Mouse (Mus musculus) frontal cortex, postnatal 14 days (tissue): ENCODE data around the gene Podnl1.

Source experiments
- DNase-seq, 2 experiments: peaks; one replicate each; pipeline ENCODE4 v3.0.0; 2022; ENCODE audit warnings: low spot score in 2 of 2

Gene Podnl1

GRCm38 (mm10) chr8:84125656-84126055 is at the start of gene Podnl1:
Gene Podnl1, plus strand, starts transcription at chr8:84125989.
- DNase-seq = no peak

GRCm38 (mm10) chr8:84076412-84076811 is 49.4 kb upstream of the Podnl1 start:
- DNase-seq = no peak

DNA sequence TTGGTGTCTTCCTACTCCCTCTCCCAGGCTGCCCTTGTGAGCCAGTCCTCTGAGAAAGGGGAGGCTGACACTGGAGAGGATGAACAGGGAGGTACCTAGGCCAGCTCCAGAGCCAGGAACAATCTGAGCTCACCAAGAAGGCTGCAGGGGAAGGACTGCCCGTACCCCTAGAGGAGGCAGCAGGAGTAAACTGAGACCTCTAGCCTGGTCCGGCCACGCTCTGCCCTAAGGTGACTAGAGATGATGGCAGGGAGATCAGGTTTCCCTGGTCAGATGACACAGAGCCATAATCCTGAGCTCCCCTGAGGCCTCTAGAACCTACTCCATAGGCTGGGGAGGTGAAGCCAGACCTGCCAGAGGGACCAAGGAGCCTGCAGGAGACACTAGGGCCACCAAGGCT is 48.9 kb upstream of the Podnl1 start:
- no peak for DNase-seq

DNA sequence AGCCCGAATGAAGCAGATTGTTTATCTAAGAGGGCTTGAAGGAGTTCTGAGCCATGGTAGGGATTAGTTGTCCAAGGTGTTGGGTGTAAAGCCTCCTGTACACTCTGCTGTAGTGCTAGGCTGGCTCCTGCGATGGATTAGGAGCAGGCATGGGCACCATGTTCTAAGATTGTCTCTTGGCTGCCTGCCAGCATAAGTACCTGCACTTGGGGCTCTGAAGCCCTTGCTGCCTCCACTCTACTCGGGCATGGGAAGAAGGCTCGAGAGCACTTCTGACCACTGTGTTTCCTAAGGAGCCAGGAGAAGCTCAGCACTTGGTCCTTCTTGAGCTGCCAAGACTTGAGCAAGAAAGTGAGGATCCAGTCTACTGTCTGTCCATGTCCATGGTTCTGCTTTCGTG is 46.6 kb upstream of the Podnl1 start:
- DNase-seq = no peak

GRCm38 (mm10) chr8:84083829-84084241 is 42.0 kb upstream of the Podnl1 start:
- no peak for DNase-seq

- no peak for DNase-seq
Observed at GRCm38 (mm10) chr8:84084341-84085115, 41.3 kb upstream of the Podnl1 start.

GRCm38 (mm10) chr8:84087156-84087555 is 38.6 kb upstream of the Podnl1 start:
- no peak for DNase-seq

DNA sequence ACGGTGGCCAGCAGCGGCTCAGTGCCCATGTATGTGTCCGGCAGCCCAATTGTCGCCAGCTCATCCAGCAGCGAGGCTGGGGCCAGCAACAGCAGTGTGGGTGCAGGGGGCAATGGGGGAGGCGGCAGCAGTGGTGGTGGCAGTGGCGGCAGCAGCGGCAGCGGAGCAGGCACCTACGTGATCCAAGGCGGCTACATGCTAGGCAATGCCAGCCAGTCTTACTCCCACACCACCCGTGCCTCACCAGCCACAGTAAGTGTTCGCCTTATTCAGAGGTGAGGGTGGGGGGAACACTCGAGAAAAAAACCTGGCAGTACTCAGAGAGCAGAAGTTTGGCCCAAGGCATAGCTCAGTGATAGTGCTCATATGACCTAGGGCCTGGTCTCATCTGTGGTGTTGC is 38.0 kb upstream of the Podnl1 start:
- no peak for DNase-seq

DNA sequence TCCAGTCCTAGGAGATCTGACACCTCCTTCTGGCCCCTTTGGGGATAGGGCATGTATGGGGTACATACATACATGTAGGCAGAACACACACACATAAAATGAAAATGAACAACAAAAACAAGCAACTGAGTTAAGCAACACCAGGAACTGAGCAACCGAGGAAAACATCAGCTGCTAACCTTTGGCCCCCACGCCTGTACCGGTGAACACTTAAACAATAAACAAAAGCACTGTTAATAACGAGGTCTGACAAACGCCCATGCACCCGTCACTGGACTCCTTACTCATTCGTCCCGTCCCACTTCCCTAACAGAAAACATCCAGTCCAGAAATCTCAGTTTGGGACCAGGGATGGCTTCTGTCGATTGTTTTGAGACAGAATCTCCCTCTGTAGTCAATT is 36.5 kb upstream of the Podnl1 start:
- DNase-seq = no peak

DNA sequence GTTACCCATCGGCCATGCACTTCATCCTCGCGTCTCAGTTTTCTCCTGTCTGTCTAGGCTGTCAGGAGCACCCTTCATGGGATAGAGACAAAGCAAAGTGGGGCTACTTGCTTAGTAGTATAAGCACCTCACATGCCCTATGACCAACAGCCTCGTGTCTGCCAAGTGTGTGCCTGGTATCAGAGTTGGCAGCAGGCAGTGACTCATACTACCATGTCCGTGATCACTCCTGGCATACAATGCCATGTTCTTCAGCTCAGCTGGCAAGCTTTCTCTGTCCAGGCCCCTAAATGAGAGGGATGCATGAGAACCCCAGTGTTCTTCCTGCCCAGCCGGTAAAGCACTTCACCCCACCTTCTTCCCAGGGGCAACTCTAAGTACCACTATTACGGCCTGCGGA is 35.2 kb upstream of the Podnl1 start:
- no peak for DNase-seq

DNA sequence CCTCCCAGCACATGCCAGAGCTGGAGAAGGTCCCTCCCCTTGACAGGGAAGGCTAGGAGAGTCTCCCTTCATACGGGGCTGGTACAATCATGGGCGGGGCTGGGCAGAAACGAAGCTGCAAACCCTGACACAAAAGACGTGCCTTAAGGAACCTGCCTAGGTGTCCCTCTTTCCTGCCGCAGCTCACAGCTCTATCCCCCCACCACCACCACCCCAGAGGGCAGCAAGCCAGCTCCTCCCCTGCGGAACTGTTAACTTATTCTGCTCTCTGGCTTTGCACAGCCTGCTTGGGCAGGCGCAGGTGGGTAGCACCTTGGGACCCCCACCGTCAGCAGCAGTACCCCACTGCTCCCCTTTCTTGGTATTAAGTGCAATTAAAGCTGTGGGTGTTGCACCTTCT is 29.7 kb upstream of the Podnl1 start:
- DNase-seq = no peak

DNA sequence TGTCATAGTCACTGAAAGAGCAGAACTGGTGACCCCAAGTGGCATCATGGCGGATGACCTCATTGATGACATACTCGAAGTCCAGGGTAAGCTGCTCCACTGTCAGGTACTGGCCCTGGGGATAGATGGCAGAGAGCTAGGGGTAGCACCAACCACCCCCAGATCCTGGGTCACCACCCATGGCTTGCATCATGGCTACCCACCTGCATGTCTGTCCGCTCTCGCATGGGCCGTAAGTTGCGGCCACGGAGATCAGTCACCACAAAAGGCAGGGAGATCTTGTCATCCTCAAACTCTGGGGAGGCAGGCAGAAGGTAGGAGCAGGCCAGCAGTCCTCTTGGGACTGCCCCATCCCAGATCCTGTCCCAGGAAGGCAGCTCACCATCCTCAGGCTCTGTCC is 27.4 kb upstream of the Podnl1 start:
- no peak for DNase-seq

DNA sequence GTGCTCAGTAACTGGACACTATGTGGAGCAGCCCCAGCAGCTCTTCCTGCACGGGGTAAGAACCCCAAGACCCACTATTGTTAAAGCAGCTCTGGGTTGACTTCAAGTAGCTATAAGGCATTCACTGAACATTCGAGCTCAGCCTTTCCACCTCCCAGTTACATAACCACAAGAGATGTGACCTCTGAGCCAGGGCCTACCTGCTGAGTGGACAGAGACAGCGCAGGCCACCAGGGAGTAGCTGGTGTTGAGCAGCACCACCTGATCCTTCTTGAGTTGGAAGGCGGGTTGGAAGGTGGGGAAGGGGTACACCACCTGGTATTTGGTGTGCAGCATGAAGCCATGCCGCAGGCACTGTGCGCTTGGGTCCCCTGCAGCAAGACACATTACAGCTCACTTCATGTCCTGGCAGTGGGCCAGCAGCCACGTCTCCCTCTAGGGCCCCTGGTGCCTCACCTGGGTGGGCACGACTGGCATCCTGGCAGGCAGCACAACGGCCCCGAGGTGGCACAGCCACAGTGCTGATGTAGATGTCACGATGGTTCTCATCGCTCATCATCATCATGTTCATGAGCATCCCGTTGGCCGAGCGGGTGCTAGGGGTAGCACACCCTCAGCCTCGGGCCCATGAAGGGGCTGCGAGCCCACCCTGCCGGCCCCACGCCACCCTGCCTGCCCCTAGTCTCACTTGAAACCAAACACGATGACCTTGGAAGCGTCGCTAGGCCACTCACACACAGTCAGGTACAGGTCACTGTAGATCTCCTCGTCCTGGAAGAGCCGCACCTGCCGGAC is 24.1 kb upstream of the Podnl1 start:
- DNase-seq = no peak

DNA sequence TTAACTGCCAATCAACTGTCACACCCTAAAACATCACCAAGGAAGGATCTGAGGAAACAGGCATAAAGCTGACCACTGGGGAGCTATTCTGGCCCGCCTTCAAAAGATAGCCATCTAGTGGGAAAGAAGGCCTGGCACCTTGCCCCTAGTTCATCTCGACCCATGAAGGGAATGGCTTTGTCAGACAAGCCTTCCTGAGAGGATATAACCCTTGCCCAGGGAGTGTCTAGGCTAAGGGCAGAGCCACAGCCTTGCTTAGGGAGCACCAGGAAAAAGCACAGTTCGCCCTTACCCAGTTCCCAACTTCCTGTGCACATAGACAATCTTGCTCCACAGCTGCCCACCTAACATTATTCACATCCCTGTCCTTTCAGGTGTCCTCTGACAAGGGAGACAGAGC is 22.2 kb upstream of the Podnl1 start:
- DNase-seq = no peak

DNA sequence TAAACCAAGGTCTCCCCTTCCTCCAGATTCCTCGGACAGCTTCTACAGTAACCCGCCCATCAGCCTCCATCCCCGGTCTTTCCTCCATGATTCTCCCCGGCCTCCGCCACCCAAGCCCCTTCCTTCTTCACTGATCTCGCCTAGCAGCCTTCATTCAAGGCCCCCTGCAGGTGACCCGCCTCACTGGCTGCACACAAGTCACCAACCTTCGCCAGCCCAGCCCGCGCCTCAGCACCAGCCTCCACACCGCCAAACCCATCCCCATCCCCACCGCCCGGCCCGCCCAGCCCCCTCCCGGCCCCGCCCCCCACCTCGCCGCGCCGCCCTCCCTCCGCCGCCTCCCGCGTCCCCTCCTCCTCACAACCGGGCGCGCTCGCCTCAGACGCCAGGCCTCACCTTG is 21.6 kb upstream of the Podnl1 start:
- DNase-seq = peak in 1 of 2 experiments; percentile 47

DNA sequence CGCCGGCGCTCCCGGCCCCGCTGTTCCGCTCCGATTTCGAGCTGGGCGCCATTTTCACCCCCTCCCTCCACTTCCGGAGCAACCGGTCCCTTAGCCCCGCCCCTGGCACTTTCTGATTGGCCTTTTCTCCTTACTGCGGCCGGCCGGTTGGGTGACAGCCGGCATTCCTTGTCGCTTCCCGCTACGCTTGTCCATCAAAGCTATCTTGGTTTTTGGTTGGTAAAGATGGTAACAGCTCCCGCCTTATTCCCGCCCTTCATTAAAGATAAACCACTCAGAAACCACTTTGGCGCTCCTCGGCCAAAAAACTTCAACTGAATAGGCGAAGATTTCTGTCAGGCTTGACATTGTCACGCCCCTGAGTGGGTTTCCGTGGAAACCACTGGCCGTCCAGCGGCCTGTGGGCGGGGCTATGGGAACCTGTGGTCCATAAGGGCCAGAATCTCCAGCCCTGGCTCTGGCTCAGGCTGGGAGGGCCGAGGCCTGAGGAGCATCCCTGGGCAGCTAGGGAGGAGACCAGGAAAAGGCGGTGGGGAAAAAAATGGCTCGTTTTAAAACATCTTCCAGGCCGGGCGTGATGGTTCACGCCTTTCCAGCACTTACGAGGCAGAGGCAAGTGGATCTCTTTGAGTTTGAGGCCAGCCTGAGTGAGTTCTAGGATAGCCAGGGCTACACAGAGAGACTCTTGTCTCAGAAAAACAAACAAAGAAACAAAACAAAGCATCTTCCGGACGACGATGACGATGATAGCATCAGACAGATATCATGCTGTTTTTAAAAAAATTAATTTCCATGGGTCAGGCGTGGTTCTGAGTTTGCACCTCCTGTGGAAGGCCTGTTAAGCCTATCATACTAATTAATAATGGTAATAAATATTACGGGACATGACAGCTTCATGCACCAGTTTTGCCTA is 20.8 kb upstream of the Podnl1 start, which contains the start of gene Dcaf15:
Dcaf15 (minus strand) TSS at position 72 of the 913 bp plus-strand sequence.
- peak; percentile 97 for DNase-seq

DNA sequence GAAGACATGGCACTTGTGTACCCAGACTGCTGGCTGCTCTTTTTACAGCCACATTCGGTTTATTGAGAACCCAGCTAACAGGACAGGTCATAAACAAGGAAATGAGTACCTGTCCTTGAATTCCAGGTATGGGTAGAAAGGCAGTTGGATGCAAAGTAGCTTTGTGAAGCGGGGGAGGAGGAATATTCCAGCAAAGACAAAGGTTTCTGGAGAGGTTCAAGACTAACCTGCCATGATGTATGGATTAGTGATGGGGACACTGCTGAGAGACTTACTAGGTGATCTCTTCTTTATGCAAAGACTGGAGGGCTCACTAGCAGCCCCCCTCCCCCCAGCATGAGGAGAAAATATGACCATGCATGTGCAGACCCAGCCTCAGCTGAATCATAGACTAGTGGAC is 20.1 kb upstream of the Podnl1 start:
- no peak for DNase-seq

DNA sequence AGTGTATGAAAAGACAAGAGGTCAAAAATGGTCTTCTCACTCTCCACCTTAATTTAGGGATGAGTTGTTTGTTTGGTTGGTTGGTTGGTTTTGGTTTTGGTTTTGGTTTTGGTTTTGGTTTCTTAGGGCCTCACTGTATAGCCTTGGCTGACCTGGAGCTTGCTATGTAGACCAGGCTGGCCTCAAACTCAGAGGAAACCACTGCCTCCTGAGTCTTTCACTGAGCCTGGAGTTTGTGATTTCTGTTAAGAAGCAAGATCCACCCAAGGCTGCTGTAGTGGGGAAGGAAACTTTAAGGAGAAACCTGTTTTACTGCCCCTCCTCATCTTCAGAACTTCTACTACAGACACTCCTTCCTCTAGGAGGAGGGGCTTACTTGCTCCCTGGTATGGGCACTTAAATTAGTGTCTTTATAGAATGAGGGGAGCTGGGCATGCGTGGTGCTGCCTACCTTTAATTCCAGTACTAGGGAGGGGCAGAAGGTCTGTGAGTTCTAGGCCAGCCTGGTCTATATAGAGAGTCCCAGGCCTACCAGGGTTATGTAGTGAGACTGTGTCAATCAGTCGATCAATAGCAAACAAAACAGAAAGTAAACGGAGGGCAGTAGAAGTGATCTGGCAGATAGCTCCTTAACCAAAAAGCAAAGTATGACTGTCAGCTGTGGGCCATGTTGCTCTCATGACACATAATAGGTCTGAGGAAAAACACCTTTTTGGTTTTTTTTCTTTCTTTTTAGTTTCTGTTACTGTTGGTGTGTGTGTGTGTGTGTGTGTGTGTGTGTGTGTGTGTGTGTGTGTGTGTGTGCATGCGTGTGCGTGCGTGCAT is 19.4 kb upstream of the Podnl1 start:
- DNase-seq = no peak

DNA sequence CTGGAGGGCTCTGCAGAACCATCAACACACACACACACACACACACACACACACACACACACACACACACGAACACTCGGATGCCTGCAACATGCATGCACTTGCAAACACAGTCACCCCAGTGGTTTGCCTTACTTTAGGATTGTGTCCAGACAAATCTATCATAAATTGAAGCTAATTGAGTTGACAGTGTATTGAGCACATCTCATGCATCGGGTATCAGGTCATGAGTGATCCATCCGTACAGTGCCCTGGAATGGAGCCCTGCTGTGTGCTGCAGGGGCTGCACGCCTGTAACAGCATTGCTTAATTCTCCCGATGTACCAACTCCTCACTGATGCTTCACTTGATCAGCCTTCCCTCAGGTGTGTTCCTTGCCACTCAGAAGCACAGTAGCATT is 10.1 kb upstream of the Podnl1 start:
- DNase-seq = no peak

- DNase-seq = no peak
Observed at GRCm38 (mm10) chr8:84122151-84122550, 3.6 kb upstream of the Podnl1 start.

- DNase-seq = no peak
Observed at GRCm38 (mm10) chr8:84126742-84127141, 953 bp downstream of the Podnl1 start.
